Mouse (Mus musculus) erythroblast, embryonic 14.5 days (primary cell): ENCODE measurements around the gene Syt6.

Experiments used
- GATA1 ChIP-seq: IDR thresholded peaks from 2 replicates; pipeline ENCODE4 v1.6.1; 2012; ENCODE audit warnings: low read length, inconsistent platforms, mixed read lengths
- TAL1 ChIP-seq: IDR thresholded peaks from 3 replicates; pipeline ENCODE4 v1.6.1; 2012; ENCODE audit warnings: low read length, inconsistent platforms, mixed read lengths

DNA sequence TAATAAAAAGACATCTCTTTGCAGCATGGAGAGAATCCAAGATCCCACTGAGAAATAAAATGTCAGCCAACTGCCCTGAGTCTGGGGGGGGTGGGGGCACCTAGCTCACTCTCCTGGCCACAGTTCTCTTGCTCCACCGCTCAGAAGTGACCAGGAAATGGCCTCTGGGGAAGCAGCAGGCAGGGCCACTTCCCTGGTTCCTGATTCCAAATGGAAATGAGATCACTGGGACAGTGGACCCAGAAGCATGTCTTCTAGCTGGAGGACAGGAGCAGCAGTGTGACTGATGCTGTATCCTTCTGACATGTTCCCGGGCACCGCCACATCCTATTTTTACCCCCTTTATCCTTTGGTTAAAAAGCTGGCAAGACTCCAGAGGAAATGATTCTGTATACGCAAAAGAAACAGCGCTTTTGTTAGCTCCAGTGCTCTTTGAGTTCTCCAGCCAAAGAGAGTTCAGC is 49.6 kb downstream of the Syt6 start:
- TF ChIP-seq GATA1 (no peak), TAL1 (no peak)
